Mouse (Mus musculus) spleen, adult 18-20 months (tissue): ENCODE measurements around the gene Lrrc10b.

Source experiments
- DNase-seq, 2 experiments: peaks; one replicate each; pipeline ENCODE4 v3.0.0; 2022; ENCODE audit warnings: mixed read lengths in 2 of 2

The Lrrc10b gene

DNA sequence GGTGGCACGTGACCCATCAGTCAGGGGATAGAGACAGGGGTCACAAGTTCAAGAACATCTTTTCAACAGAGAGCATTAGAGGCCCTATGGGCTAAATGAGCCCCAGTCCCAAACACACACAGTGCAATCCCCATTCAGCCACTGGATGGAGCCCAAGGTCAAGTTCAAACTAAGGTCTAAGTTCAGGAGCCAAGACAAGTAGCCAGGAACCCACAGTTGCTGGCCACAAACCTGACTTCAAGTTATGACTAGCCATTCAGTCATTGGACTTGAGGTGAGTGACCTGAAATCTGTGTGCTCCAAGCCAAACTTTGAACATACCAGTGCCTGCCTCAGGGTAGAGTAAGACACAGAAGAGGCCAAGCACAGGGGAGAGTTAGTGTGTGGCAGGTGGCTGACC lies 19.8 kb downstream of the Lrrc10b start:
- DNase-seq, result peak in 1 of 2 experiments; percentile 10

DNA sequence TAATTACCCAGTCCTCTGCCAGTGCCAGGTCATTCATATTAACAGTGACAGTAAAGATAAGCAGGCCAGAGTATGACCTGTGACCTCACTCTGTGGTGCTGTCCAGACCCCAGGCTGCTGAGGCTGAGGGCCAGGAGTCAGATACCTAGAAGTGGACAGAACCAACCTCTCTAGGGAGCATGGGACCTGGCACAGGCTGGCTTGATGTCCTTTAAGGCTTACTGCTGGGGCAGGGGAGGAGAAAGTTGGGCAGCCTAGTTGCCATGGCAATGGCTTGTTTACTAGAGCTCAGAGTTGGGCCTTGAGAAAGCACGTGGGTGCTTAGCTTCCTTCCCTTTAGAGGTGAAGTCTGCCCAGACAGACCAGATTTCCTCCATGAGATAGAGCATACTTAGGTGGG lies 20.5 kb downstream of the Lrrc10b start:
- DNase-seq, result no peak

DNA sequence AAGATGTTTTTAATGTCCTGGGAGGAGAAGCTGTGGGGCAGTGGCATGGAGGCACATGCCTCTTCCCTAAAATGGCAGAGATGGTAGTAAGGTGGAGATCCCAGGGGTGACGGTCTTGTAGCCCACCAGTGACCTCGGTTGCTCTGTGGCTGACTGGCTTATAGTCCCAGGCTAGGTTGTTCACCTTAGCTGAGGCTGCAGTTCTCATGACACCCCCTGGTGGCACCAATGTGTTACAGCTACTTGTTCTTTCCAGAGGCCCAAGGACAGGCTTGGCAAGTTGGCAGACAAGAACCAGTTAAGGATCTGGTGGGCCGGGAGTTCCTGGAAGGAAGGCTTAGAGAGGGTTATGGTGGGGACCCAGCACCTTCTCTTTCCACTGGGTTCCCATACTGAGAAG lies 21.4 kb downstream of the Lrrc10b start:
- peak in 1 of 2 experiments; percentile 51 for DNase-seq

DNA sequence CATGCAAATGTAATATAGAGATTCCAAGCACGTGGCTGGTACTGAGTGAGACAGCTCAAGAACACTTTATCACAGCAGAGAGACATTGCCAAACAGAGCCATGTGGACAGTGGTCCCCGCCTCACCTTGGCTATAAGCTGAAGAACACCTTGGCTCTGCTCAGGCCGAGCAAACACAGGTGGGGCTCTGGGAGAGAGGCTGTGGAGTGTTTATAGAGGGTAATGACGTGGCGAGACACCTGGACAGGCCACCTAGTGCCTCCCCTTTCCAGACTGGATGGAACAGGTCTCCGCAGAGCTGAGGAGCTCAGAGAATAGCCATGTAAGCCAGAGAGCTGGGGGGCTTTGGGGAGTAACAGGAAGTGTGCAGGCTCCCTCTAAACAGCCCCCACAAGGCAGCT lies 22.3 kb downstream of the Lrrc10b start:
- no peak for DNase-seq

GRCm38 (mm10) chr19:10433879-10434540 lies 23.3 kb downstream of the Lrrc10b start:
- DNase-seq, result no peak

DNA sequence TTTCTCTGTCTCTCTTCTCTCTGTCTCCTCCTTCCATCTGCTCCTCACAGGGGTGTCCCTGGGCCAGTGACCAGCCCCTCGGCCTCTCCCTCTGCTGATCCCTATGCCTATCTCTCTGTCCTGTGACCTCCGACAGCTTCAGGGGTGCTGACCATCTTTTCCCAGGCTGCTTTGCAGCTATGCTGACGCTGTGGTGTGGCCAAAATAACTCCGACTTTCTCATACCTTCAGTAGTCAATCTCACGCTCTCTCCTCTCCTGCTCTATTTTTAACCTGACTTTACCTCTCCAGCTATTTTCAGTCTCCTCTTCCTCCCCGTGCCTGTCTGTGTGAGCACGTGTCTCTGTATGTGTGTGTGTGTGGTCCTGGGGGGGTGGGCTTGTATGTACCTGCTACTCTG lies 24.0 kb downstream of the Lrrc10b start:
- no peak for DNase-seq

GRCm38 (mm10) chr19:10431841-10432240 lies 25.4 kb downstream of the Lrrc10b start:
- no peak for DNase-seq

GRCm38 (mm10) chr19:10431410-10431809 lies 25.9 kb downstream of the Lrrc10b start:
- no peak for DNase-seq

- DNase-seq, result no peak
Observed at GRCm38 (mm10) chr19:10429371-10429770, 27.9 kb downstream of the Lrrc10b start.

DNA sequence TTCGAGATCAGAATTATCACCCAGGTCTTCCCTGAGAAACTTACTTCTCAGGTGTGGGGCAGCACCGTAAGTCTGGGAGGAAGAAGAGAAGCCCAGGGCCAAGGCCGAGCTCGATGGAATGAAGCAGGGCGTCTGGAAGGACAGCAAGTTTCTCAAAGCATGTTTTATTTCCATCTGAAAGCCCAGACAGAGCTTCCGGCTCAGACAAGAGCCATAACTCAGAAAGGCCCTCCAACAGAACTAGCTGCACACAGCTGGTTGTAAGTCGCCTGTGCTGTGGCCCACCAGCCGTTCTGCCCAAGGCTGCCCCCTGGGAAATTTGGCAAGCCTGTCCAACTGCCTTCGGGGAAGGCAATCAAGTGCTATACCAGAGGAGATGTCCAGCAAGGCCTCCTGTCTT lies 29.8 kb downstream of the Lrrc10b start:
- DNase-seq, result no peak

GRCm38 (mm10) chr19:10426793-10427192 lies 30.5 kb downstream of the Lrrc10b start:
- no peak for DNase-seq

- DNase-seq, result no peak
Observed at GRCm38 (mm10) chr19:10426312-10426711, 31.0 kb downstream of the Lrrc10b start.

DNA sequence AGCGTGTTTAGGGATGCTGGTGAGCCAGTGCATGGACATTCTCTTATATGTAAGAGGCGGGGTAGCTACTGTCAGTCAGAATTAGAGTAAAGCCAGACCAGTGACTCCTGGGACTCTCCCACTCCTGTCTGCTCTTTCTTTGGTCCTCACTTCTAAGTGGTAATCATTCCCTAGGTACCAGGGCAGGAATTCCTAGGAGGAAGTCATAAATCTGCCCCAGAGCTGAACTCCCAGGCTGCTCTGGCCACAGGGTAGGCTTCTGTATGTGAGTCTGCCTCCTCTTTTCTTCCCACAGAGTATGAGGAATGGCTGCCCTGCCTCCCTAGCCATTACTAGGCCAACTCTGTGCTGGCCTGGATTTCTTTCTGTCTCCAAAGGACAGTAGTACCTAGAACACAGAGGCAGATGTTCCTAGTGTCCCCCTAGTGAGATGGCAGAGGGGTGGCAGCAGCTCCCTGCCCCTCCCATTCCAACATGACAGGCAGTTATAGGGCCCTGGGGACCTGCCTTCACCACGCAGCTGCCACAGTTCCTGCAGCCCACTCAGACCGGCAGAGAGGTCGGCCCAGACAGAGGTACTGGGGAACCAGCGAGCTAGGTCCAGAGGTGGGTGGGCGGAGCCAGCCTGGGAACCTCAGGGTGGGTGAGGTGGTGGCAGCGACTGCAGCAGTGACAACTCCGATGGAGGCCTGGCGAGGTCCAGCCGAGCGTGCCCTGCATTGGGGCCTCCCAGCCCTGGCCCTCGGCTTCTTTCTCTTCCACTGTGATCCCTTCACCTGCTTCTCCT lies 31.6 kb downstream of the Lrrc10b start:
- no peak for DNase-seq

DNA sequence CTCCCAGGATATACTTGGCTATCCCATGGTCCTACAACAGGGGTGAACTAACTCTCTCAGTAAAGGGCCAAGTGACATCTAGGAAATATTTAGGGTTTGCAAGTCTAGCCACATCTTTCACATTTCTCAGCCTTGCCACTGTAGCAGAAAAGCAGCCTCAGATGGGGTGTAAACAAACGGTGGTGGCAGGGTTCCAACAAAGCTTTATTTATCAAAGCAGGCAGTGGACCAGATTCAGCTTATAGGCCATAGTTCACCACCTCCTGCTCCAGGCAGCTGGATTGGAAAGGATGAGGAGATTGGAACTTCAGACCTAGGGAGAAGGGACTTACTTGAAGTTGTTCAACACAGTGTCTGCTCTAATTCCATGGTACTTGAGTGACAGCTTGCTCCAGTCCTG lies 32.5 kb downstream of the Lrrc10b start:
- no peak for DNase-seq

- DNase-seq, result no peak
Observed at GRCm38 (mm10) chr19:10421986-10422976, 35.0 kb downstream of the Lrrc10b start.

- no peak for DNase-seq
Observed at GRCm38 (mm10) chr19:10417436-10417835, 39.8 kb downstream of the Lrrc10b start.

GRCm38 (mm10) chr19:10416889-10417288 lies 40.4 kb downstream of the Lrrc10b start:
- no peak for DNase-seq

- DNase-seq, result no peak
Observed at GRCm38 (mm10) chr19:10415508-10415907, 41.8 kb downstream of the Lrrc10b start.

DNA sequence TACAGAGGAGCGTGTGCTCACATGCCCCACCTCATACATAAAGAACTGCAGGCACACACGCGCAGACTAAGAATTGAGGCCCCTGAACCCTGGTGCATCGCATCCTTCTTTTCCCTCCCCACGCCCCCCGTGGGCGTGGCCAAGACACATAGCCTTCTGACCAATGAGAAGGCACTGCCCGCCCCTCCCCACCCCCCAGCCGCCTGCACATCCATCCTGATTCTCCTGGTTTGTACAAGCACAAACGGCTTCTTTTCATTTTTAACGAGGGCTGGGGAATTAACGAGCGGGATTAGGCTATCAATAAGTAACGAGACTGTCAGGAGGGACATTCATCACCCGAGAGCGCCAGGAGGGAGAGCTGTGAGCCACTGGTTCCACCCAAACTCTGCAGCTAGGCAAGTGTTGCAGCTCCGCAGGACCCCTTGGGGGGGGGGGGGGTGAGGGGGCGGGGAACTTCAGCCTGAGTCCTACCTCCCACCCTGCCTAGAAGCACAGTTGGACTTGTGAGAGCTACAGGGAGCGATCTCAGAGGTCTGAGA lies 43.5 kb downstream of the Lrrc10b start:
- no peak for DNase-seq
